Mouse (Mus musculus) ES-Bruce4 (cell line): ENCODE data around the gene Ddx4.

Experiments used
- CTCF ChIP-seq: IDR thresholded peaks from one replicate; pipeline ENCODE4 v1.8.1; 2011; ENCODE audit warnings: low read depth, low read length
- POLR2A ChIP-seq: IDR thresholded peaks from one replicate; pipeline ENCODE4 v1.8.1; 2011; ENCODE audit warnings: low read length; ENCODE audit not compliant: insufficient read depth

DNA sequence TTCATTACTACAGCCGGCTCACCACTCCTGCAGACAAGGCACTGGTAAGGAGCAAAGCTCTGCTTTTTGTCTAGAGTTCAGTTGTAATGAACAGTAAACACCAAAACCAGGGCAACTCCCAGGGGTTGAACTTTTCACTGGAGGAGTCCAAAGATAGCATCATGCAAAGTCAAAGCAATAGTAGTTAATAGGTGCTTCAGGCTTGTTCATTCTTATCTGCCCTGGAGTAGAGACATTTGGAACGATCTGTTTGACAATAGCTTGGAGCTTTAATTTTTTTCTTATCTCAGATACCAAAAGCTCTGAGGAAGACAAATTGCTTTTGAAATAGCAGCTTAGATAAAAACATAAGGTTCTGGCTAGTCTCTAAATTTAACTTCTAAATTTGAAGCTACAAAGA, 33.9 kb upstream of the Ddx4 start:
- TF ChIP-seq POLR2A (no peak), CTCF (no peak)
